Mouse (Mus musculus) heart, embryonic 13.5 days (tissue): ENCODE results near the gene Pp2d1. TPM values are rescaled to one million over a fixed set of nuclear protein-coding genes. Genes with fewer than 3 reads are reported as not detected.

Source experiments
- ATAC-seq: fragments of 200-750 bp; cut with Nextera tagmentation; 2 replicates; pipeline ENCODE4 v1.8.0; 2017; ENCODE audit warnings: moderate TSS enrichment; ENCODE audit not compliant: insufficient number of reproducible peaks, low FRiP score, low TSS enrichment; ENCODE audit errors: extremely low read depth
- H3K27ac ChIP-seq: fragments of 300-500 bp; sonication (generic); replicated peaks from 2 replicates; pipeline ENCODE4 v1.5.1; 2015; ENCODE audit warnings: moderate library complexity, mild to moderate bottlenecking, inconsistent platforms
- H3K27me3 ChIP-seq: fragments of 300-500 bp; sonication (generic); replicated peaks from 2 replicates; pipeline ENCODE4 v1.6.1; 2015; ENCODE audit warnings: mild to moderate bottlenecking, inconsistent platforms
- H3K36me3 ChIP-seq: fragments of 300-500 bp; sonication (generic); 2 replicates; pipeline ENCODE4 v1.6.1; 2015; ENCODE audit warnings: mild to moderate bottlenecking, inconsistent platforms
- H3K4me1 ChIP-seq: fragments of 300-500 bp; sonication (generic); 2 replicates; pipeline ENCODE4 v1.6.1; 2015; ENCODE audit warnings: inconsistent platforms
- H3K4me2 ChIP-seq: fragments of 300-500 bp; sonication (generic); 2 replicates; pipeline ENCODE4 v1.6.1; 2015; ENCODE audit warnings: inconsistent platforms, mild to moderate bottlenecking, moderate library complexity
- H3K4me3 ChIP-seq: fragments of 300-500 bp; sonication (generic); 2 replicates; pipeline ENCODE4 v1.5.1; 2015; ENCODE audit warnings: moderate library complexity, mild to moderate bottlenecking, inconsistent platforms
- H3K9ac ChIP-seq: fragments of 300-500 bp; sonication (generic); 2 replicates; pipeline ENCODE4 v1.6.1; 2015; ENCODE audit warnings: inconsistent platforms, mild to moderate bottlenecking, moderate library complexity
- H3K9me3 ChIP-seq: fragments of 300-500 bp; sonication (generic); 2 replicates; pipeline ENCODE4 v1.6.1; 2016; ENCODE audit warnings: inconsistent platforms
- WGBS: fragments of 180-500 bp; shearing (Covaris S2); methylation state at CpG from one replicate; pipeline ENCODE4 v1.1.7; 2015; ENCODE audit warnings: mixed read lengths; 5-methylcytosine and 5-hydroxymethylcytosine counted together
- polyA plus RNA-seq: library from polyadenylated mRNA; unstranded; fragments of >200 nt; fragmentation: Nextera tagmentation; extraction: Ambion mirVana; gene quantifications from 2 replicates; pipeline ENCODE4 v1.2.1, GENCODE M21; 2015

Gene Pp2d1
- polyA plus RNA-seq, 1 experiment from 2014 or later: 0.25 TPM

- peak within 1 kb of the TSS; percentile 97 for H3K9ac ChIP-seq
- H3K4me1 ChIP-seq: peaks cover 32% of the 10 kb centered on the region
- H3K36me3 ChIP-seq: no peaks in the 10 kb centered on the region
- peak within 1 kb of the TSS; percentile 97 for H3K4me2 ChIP-seq
- H3K4me3 ChIP-seq: peak within 1 kb of the TSS; percentile 91
- 3% methylated on average over 20 of the region's 20 CpGs for WGBS
- H3K27me3 ChIP-seq: no peaks in the 10 kb centered on the region
- no peaks in the 10 kb centered on the region for H3K9me3 ChIP-seq
- ATAC-seq: no peak
- H3K27ac ChIP-seq: peak within 1 kb of the TSS; percentile 99
These were observed 27.1 kb upstream of the Pp2d1 start, which contains the start of gene Kat2b for GRCm38 (mm10) chr17:53566161-53566918. TSS of gene Kat2b (plus strand) at chr17:53566861.

GRCm38 (mm10) chr17:53564837-53565236 is 25.6 kb upstream of the Pp2d1 start:
- WGBS: 74% methylated on average over 4 of the region's 4 CpGs
- no peak for ATAC-seq
- Histone ChIP-seq H3K9me3 (no peaks in the 10 kb centered on the region), H3K9ac (no peak overlapping the region), H3K4me3 (no peak overlapping the region), H3K27me3 (no peaks in the 10 kb centered on the region), H3K36me3 (no peaks in the 10 kb centered on the region), H3K4me1 (peaks cover 22% of the 10 kb centered on the region), H3K27ac (no peak overlapping the region), H3K4me2 (no peak overlapping the region)

DNA sequence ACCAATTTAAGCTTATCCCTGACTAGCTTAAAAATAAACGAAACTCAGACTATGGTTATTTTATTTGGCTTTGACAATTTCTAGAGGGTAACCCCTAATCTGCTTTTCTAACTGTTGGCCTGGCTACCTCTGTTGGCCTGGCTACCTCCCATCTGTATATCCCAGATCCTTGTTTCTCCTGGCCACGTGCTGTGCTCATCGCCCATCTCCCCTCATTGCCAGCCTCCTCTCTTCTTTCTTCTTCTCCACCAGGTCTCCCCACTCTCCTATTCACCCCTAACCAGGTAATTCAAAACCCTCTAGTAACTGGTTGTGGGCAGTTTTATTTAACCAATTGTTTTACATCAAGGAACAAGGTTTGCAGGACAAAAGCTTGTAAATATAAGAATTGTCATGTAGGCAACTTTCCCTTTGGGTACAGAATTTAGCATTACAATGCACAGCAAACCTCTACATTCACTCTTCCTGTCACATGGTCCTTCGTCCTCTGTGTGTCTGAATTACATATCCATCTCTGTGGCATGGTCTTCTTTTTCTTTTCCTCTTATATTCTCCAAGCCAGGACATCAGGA is 22.3 kb upstream of the Pp2d1 start:
- peaks cover 12% of the 10 kb centered on the region for H3K4me1 ChIP-seq
- H3K4me3 ChIP-seq: no peak overlapping the region
- H3K27ac ChIP-seq: no peak overlapping the region
- H3K27me3 ChIP-seq: no peaks in the 10 kb centered on the region
- no peaks in the 10 kb centered on the region for H3K36me3 ChIP-seq
- no peaks in the 10 kb centered on the region for H3K9me3 ChIP-seq
- H3K4me2 ChIP-seq: no peak overlapping the region
- WGBS: 85% methylated on average over 4 of the region's 4 CpGs
- no peak for ATAC-seq
- H3K9ac ChIP-seq: no peak overlapping the region

- no peak overlapping the region for H3K4me3 ChIP-seq
- H3K27me3 ChIP-seq: no peaks in the 10 kb centered on the region
- ATAC-seq: no peak
- peaks cover 5% of the 10 kb centered on the region; the same call in 1 of the 2 replicates for H3K4me1 ChIP-seq
- 77% methylated on average over 5 of the region's 5 CpGs for WGBS
- no peak overlapping the region for H3K9ac ChIP-seq
- H3K27ac ChIP-seq: no peak overlapping the region
- H3K9me3 ChIP-seq: no peaks in the 10 kb centered on the region
- no peak overlapping the region for H3K4me2 ChIP-seq
- H3K36me3 ChIP-seq: no peaks in the 10 kb centered on the region
These were observed 20.4 kb upstream of the Pp2d1 start for GRCm38 (mm10) chr17:53559646-53560045.

GRCm38 (mm10) chr17:53557443-53557842 is 18.2 kb upstream of the Pp2d1 start:
- no peak overlapping the region for H3K4me3 ChIP-seq
- no peak overlapping the region for H3K27ac ChIP-seq
- H3K36me3 ChIP-seq: no peaks in the 10 kb centered on the region
- no peaks in the 10 kb centered on the region for H3K27me3 ChIP-seq
- H3K9me3 ChIP-seq: no peaks in the 10 kb centered on the region
- no peak for ATAC-seq
- H3K9ac ChIP-seq: no peak overlapping the region
- H3K4me2 ChIP-seq: no peak overlapping the region
- H3K4me1 ChIP-seq: peaks cover 5% of the 10 kb centered on the region; the same call in 1 of the 2 replicates
- 21% methylated on average over 3 of the region's 3 CpGs for WGBS

- 44% methylated on average over 3 of the region's 3 CpGs for WGBS
- Histone ChIP-seq H3K9ac (no peak overlapping the region), H3K36me3 (no peaks in the 10 kb centered on the region), H3K27me3 (no peaks in the 10 kb centered on the region), H3K4me1 (peaks cover 5% of the 10 kb centered on the region; the same call in 1 of the 2 replicates), H3K4me2 (no peak overlapping the region), H3K9me3 (0 out of 2 replicates have a peak, but pooled peaks cover 6% of the 10 kb centered on the region), H3K27ac (no peak overlapping the region), H3K4me3 (no peak overlapping the region)
- ATAC-seq: no peak
These were observed 15.6 kb upstream of the Pp2d1 start for GRCm38 (mm10) chr17:53554813-53555212.

DNA sequence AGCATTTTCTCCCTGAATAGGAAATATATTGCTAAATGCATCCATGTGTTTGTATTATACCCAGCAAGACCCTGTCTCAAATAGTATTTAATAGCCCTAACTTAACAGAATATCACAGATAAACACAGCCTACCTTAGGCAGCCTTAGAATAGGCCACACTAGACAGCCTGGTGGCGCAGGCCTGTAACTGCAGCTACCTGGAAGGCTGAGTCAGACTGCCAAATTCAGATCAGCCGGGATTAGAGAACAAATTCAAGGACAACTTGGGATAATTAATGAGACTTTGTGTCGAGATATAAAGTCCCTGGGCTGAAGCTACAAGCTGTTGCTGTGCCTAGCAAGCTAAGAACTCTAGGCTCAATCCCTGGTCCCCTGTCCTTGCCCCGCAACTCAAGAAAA is 14.8 kb upstream of the Pp2d1 start:
- Histone ChIP-seq H3K27me3 (no peaks in the 10 kb centered on the region), H3K27ac (no peak overlapping the region), H3K4me1 (peaks cover 5% of the 10 kb centered on the region; the same call in 1 of the 2 replicates), H3K4me2 (no peak overlapping the region), H3K4me3 (no peak overlapping the region), H3K9ac (no peak overlapping the region), H3K9me3 (peaks cover 7% of the 10 kb centered on the region; the same call in 1 of the 2 replicates), H3K36me3 (no peaks in the 10 kb centered on the region)
- 64% methylated on average over 4 of the region's 4 CpGs for WGBS
- ATAC-seq: no peak

- Histone ChIP-seq H3K9me3 (peaks cover 7% of the 10 kb centered on the region; the same call in 1 of the 2 replicates), H3K4me3 (no peak overlapping the region), H3K4me2 (no peak overlapping the region), H3K4me1 (no peaks in the 10 kb centered on the region), H3K9ac (no peak overlapping the region), H3K36me3 (no peaks in the 10 kb centered on the region), H3K27me3 (no peaks in the 10 kb centered on the region), H3K27ac (no peak overlapping the region)
- 75% methylated on average over 8 of the region's 8 CpGs for WGBS
- ATAC-seq: no peak
These were observed 12.4 kb upstream of the Pp2d1 start for GRCm38 (mm10) chr17:53551306-53552299.

- no peak overlapping the region for H3K4me3 ChIP-seq
- peaks cover 4% of the 10 kb centered on the region; the same call in 1 of the 2 replicates for H3K4me1 ChIP-seq
- no peak overlapping the region for H3K4me2 ChIP-seq
- H3K9me3 ChIP-seq: no peaks in the 10 kb centered on the region
- ATAC-seq: no peak
- H3K9ac ChIP-seq: no peak overlapping the region
- WGBS: 61% methylated on average over 9 of the region's 9 CpGs
- H3K36me3 ChIP-seq: no peaks in the 10 kb centered on the region
- H3K27me3 ChIP-seq: no peaks in the 10 kb centered on the region
- peak overlapping the region; percentile 22 for H3K27ac ChIP-seq
These were observed 4.5 kb upstream of the Pp2d1 start for GRCm38 (mm10) chr17:53543591-53544324.

- H3K9me3 ChIP-seq: no peaks in the 10 kb centered on the region
- no peak overlapping the region for H3K27ac ChIP-seq
- ATAC-seq: no peak
- no peak overlapping the region for H3K9ac ChIP-seq
- H3K4me3 ChIP-seq: no peak overlapping the region
- 80% methylated on average over 4 of the region's 4 CpGs for WGBS
- no peaks in the 10 kb centered on the region for H3K27me3 ChIP-seq
- no peak overlapping the region for H3K4me2 ChIP-seq
- peaks cover 4% of the 10 kb centered on the region; the same call in 1 of the 2 replicates for H3K4me1 ChIP-seq
- no peaks in the 10 kb centered on the region for H3K36me3 ChIP-seq
These were observed 3.3 kb upstream of the Pp2d1 start for GRCm38 (mm10) chr17:53542536-53542935.
